8 mouse cellular contexts compared by ENCODE assay signal in the genomic region with DNA sequence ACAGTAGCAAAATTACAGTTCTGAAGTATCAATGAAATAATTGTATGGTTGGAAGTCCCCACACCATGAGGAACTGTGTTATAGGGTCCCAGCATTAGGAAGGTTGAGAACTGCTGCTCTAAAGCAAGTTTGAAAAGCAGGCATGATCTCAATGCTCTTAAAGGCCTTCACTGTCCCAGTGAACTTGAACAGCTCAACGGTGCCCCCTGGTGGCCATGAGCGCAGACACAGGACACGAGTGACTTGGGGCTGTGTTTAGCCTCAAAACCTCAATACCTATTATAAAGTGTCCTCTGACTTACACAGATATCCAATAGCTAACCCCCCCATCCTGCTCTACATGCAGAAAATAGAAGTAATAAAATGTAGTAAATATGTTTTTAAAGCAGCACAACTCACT.
A peak's percentile ranks its signal among the peaks of the same experiment; 100 is the strongest.
DNase-seq lines count a peak whose midpoint lies in the region; ATAC-seq lines count a peak whose summit lies in the region.

No protein-coding gene starts in this region.

- DNase-seq in ZHBTc4 (ENCODE audit: low read depth, low spot score) = peak; percentile 86
- DNase-seq in cerebellum, postnatal 4 days (ENCODE audit: low spot score in 2 of 2) = peak; percentile 84 to 90
- DNase-seq in gastrocnemius, adult 8-10 months (ENCODE audit: low spot score in 2 of 2) = peak; percentile 69 to 70
- DNase-seq in induced T-regulatory cell, adult 2 months (ENCODE audit: low read depth) = peak; percentile 93
- DNase-seq in left cerebral cortex, adult 8-10 months (ENCODE audit: low spot score in 2 of 2) = peak; percentile 36 to 79
- peak; percentile 70 for DNase-seq in right cerebral cortex, postnatal 25 days
- peak; percentile 85 to 90 for DNase-seq in urinary bladder, postnatal 36 days (ENCODE audit: low spot score in 2 of 2)

- ATAC-seq in megakaryocyte-erythroid progenitor cell, adult 5-6 weeks (replicated peaks; ENCODE audit: low FRiP score, low TSS enrichment, poor library complexity, severe bottlenecking) = peak; percentile 93

Comparison
In these comparisons a context has a peak if more than half of its experiments do, and no peak if none do; other contexts are left out.
1. Peak in every context shown above with its lines: DNase-seq and ATAC-seq.